Mouse (Mus musculus) brown adipose tissue, adult 24 weeks (tissue): Measurements from ENCODE around the gene Nfatc4. TPM values are rescaled to one million over a fixed set of nuclear protein-coding genes. Genes with fewer than 3 reads are reported as not detected.

Experiments used
- H3K27ac ChIP-seq: fragments of 200-500 bp; replicated peaks from 2 replicates; pipeline ENCODE4 v1.5.1; 2012; ENCODE audit warnings: low read depth, mild to moderate bottlenecking, low read length
- H3K4me1 ChIP-seq: fragments of 200-500 bp; 2 replicates; pipeline ENCODE4 v1.6.1; 2012; ENCODE audit warnings: low read length, mixed read lengths; ENCODE audit not compliant: control insufficient read depth, insufficient read depth, insufficient read length
- H3K4me3 ChIP-seq: fragments of 200-500 bp; 2 replicates; pipeline ENCODE4 v1.5.1; 2012; ENCODE audit warnings: low read depth, mild to moderate bottlenecking, low read length, moderate library complexity; ENCODE audit not compliant: insufficient read depth
- polyA plus RNA-seq: library from polyadenylated mRNA; stranded (reverse); fragments of >200 nt; gene quantifications from 2 replicates; pipeline ENCODE4 v1.2.4, GENCODE M21; 2012; ENCODE audit not compliant: missing spikeins, insufficient read depth, insufficient read length

Nfatc4 gene
- polyA plus RNA-seq, 1 experiment: 1.5 TPM

GRCm38 (mm10) chr14:55878316-55878940, 55.5 kb downstream of the Nfatc4 start:
- Histone ChIP-seq H3K4me1 (no peaks in the 10 kb centered on the region), H3K4me3 (no peak overlapping the region), H3K27ac (no peak overlapping the region)

- Histone ChIP-seq H3K4me3 (no peak overlapping the region), H3K4me1 (no peaks in the 10 kb centered on the region), H3K27ac (no peak overlapping the region)
Measured at GRCm38 (mm10) chr14:55879623-55880022, 56.7 kb downstream of the Nfatc4 start.

- no peak overlapping the region for H3K27ac ChIP-seq
- H3K4me1 ChIP-seq: no peaks in the 10 kb centered on the region
- no peak overlapping the region for H3K4me3 ChIP-seq
Measured at GRCm38 (mm10) chr14:55880982-55881381, 58.0 kb downstream of the Nfatc4 start.

- Histone ChIP-seq H3K4me1 (peaks cover 5% of the 10 kb centered on the region), H3K27ac (no peak overlapping the region), H3K4me3 (no peak overlapping the region)
Measured at GRCm38 (mm10) chr14:55882171-55882641, 59.3 kb downstream of the Nfatc4 start.

GRCm38 (mm10) chr14:55883149-55883661, 60.3 kb downstream of the Nfatc4 start:
- peaks cover 5% of the 10 kb centered on the region for H3K4me1 ChIP-seq
- no peak overlapping the region for H3K27ac ChIP-seq
- no peak overlapping the region for H3K4me3 ChIP-seq

Other genes with a start within 250 kb of the Nfatc4 start
- 4.7 and 5.4 TPM in 2 replicates for gene Fitm1, start 247.5 kb upstream of the Nfatc4 start, polyA plus RNA-seq
- 191 and 217 TPM in 2 replicates for gene Psme1, start 245.0 kb upstream of the Nfatc4 start, polyA plus RNA-seq
- 42.1 and 45.5 TPM in 2 replicates for gene Emc9, start 237.8 kb upstream of the Nfatc4 start, polyA plus RNA-seq
- gene Psme2, start 232.0 kb upstream of the Nfatc4 start, polyA plus RNA-seq: 248 and 256 TPM in 2 replicates
- 11.1 and 12.0 TPM in 2 replicates for gene Rnf31, start 231.4 kb upstream of the Nfatc4 start, polyA plus RNA-seq
- 4.8 and 7.4 TPM in 2 replicates for gene Irf9, start 219.6 kb upstream of the Nfatc4 start, polyA plus RNA-seq
- not detected in 2 replicates for gene Rec8, start 205.1 kb upstream of the Nfatc4 start, polyA plus RNA-seq
- 25.0 and 31.0 TPM in 2 replicates for gene Ipo4, start 187.2 kb upstream of the Nfatc4 start, polyA plus RNA-seq
- gene Gm49378, start 185.2 kb upstream of the Nfatc4 start, polyA plus RNA-seq: 2.7 and 3.4 TPM in 2 replicates
- 21.6 and 26.6 TPM in 2 replicates for gene Tm9sf1, start 179.3 kb upstream of the Nfatc4 start, polyA plus RNA-seq
- gene Tssk4, start 173.0 kb upstream of the Nfatc4 start, polyA plus RNA-seq: not detected in 2 replicates
- gene Mdp1, start 162.6 kb upstream of the Nfatc4 start, polyA plus RNA-seq: 29.0 and 33.3 TPM in 2 replicates
- 19.8 and 20.3 TPM in 2 replicates for gene Gmpr2, start 151.2 kb upstream of the Nfatc4 start, polyA plus RNA-seq
- gene Nedd8, start 151.0 kb upstream of the Nfatc4 start, polyA plus RNA-seq: 243 and 245 TPM in 2 replicates
- 8.2 and 9.2 TPM in 2 replicates for gene Tinf2, start 141.3 kb upstream of the Nfatc4 start, polyA plus RNA-seq
- gene Tgm1, start 109.2 kb upstream of the Nfatc4 start, polyA plus RNA-seq: not detected in 2 replicates
- gene Rabggta, start 100.9 kb upstream of the Nfatc4 start, polyA plus RNA-seq: 8.9 and 10.1 TPM in 2 replicates
- 58.8 and 101 TPM in 2 replicates for gene Dhrs1, start 77.5 kb upstream of the Nfatc4 start, polyA plus RNA-seq
- gene Nop9, start 77.5 kb upstream of the Nfatc4 start, polyA plus RNA-seq: 4.8 and 5.5 TPM in 2 replicates
- gene Cideb, start 64.7 kb upstream of the Nfatc4 start, polyA plus RNA-seq: 16.3 and 27.9 TPM in 2 replicates
- gene Ltb4r2, start 61.7 kb upstream of the Nfatc4 start, polyA plus RNA-seq: not detected in 2 replicates
- gene Ltb4r1, start 57.2 kb upstream of the Nfatc4 start, polyA plus RNA-seq: not detected in 2 replicates
- 4.1 and 6.3 TPM in 2 replicates for gene Adcy4, start 39.0 kb upstream of the Nfatc4 start, polyA plus RNA-seq
- gene Ripk3, start 34.3 kb upstream of the Nfatc4 start, polyA plus RNA-seq: 3.7 and 5.0 TPM in 2 replicates
- gene Nynrin, start 30.9 kb downstream of the Nfatc4 start, polyA plus RNA-seq: 0.87 and 1.0 TPM in 2 replicates
- gene Cbln3, start 61.2 kb downstream of the Nfatc4 start, polyA plus RNA-seq: not detected in 2 replicates
- 4.2 and 5.5 TPM in 2 replicates for gene Khnyn, start 61.8 kb downstream of the Nfatc4 start, polyA plus RNA-seq
- 134 and 149 TPM in 2 replicates for gene Sdr39u1, start 77.1 kb downstream of the Nfatc4 start, polyA plus RNA-seq
- gene Cma1, start 121.5 kb downstream of the Nfatc4 start, polyA plus RNA-seq: 6.1 and 8.2 TPM in 2 replicates
- not detected in 2 replicates for gene Cma2, start 127.8 kb downstream of the Nfatc4 start, polyA plus RNA-seq
- not detected in 2 replicates for gene Mcpt1, start 194.8 kb downstream of the Nfatc4 start, polyA plus RNA-seq
- gene Mcpt9, start 207.4 kb downstream of the Nfatc4 start, polyA plus RNA-seq: not detected in 2 replicates
- gene Mcpt2, start 218.9 kb downstream of the Nfatc4 start, polyA plus RNA-seq: not detected in 2 replicates
- 8.2 and 8.8 TPM in 2 replicates for gene Mcpt4, start 239.2 kb downstream of the Nfatc4 start, polyA plus RNA-seq